Mouse (Mus musculus) thymus, adult 2 months (tissue): ENCODE data around the gene Rbmx2. TPM values are rescaled to one million over a fixed set of nuclear protein-coding genes. Genes with fewer than 3 reads are reported as not detected.
A peak's percentile ranks its signal among the peaks of the same experiment; 100 is the strongest.

Experiments
- DNase-seq: peaks from one replicate; pipeline ENCODE4 v3.0.0; 2021
- H3K27ac ChIP-seq: fragments of 200-500 bp; 2 replicates; pipeline ENCODE4 v1.5.1; 2012; ENCODE audit warnings: low read length, control low read depth; ENCODE audit not compliant: control insufficient read depth, insufficient read depth
- H3K27me3 ChIP-seq: fragments of 200-500 bp; 2 replicates; pipeline ENCODE4 v1.6.1; 2012; ENCODE audit warnings: mild to moderate bottlenecking, low read length, moderate library complexity, mixed read lengths; ENCODE audit not compliant: control insufficient read depth, insufficient read depth
- H3K36me3 ChIP-seq: fragments of 200-500 bp; 2 replicates; pipeline ENCODE4 v1.6.1; 2012; ENCODE audit warnings: mild to moderate bottlenecking, low read length, moderate library complexity; ENCODE audit not compliant: control insufficient read depth, insufficient read depth
- H3K4me1 ChIP-seq: fragments of 200-500 bp; replicated peaks from 2 replicates; pipeline ENCODE4 v1.6.1; 2012; ENCODE audit warnings: low read length; ENCODE audit not compliant: control insufficient read depth, insufficient read depth
- H3K4me3 ChIP-seq: fragments of 200-500 bp; 2 replicates; pipeline ENCODE4 v1.5.1; 2012; ENCODE audit warnings: mild to moderate bottlenecking, low read length, control low read depth, moderate library complexity; ENCODE audit not compliant: control insufficient read depth, insufficient read depth
- CTCF ChIP-seq: fragments of 200-500 bp; IDR thresholded peaks from 2 replicates; pipeline ENCODE4 v1.5.1; 2012; ENCODE audit warnings: mild to moderate bottlenecking, control low read depth, low read length, moderate library complexity, borderline replicate concordance; ENCODE audit not compliant: control insufficient read depth, poor library complexity, insufficient read depth; ENCODE audit errors: extremely low read depth
- POLR2A ChIP-seq: fragments of 200-500 bp; IDR thresholded peaks from 2 replicates; pipeline ENCODE4 v1.6.1; 2012; ENCODE audit warnings: mild to moderate bottlenecking, low read length, control low read depth, moderate library complexity; ENCODE audit not compliant: control insufficient read depth, poor library complexity, insufficient read depth; ENCODE audit errors: extremely low read depth
- WGBS: fragments of 180-500 bp; shearing (Covaris S2); methylation state at CpG from one replicate; pipeline ENCODE4 v1.1.7; 2018; 5-methylcytosine and 5-hydroxymethylcytosine counted together
- polyA plus RNA-seq: library from polyadenylated mRNA; depleted of rRNA; stranded (reverse); fragments of >200 nt; gene quantifications from 2 replicates; pipeline ENCODE4 v1.2.3, GENCODE M21; 2012; rRNA removed

Gene Rbmx2
- polyA plus RNA-seq, 1 experiment, result 3.4 TPM

GRCm38 (mm10) chrX:48694460-48694859 lies 344 bp upstream of the Rbmx2 start:
- H3K4me3 ChIP-seq, result 0 out of 2 replicates have a peak overlapping the region, but pooled peaks have one; percentile 17
- no peak for DNase-seq
- H3K4me1 ChIP-seq, result peaks cover 5% of the 10 kb centered on the region
- TF ChIP-seq POLR2A, result no peak
- no peak for TF ChIP-seq CTCF
- H3K36me3 ChIP-seq, result no peaks in the 10 kb centered on the region
- no peaks in the 10 kb centered on the region for H3K27me3 ChIP-seq
- WGBS, result 20% methylated on average over 6 of the region's 6 CpGs
- H3K27ac ChIP-seq, result no peak overlapping the region

- no peaks in the 10 kb centered on the region for H3K36me3 ChIP-seq
- H3K4me1 ChIP-seq, result peaks cover 2% of the 10 kb centered on the region; the same call in 1 of the 2 replicates
- no peak for TF ChIP-seq CTCF
- no peak for TF ChIP-seq POLR2A
- H3K27ac ChIP-seq, result no peak overlapping the region
- H3K4me3 ChIP-seq, result no peak overlapping the region
- no peaks in the 10 kb centered on the region for H3K27me3 ChIP-seq
- no peak for DNase-seq
- WGBS, result 98% methylated on average over 10 of the region's 10 CpGs
These were observed 14.9 kb downstream of the Rbmx2 start for GRCm38 (mm10) chrX:48709701-48710100.

GRCm38 (mm10) chrX:48712846-48713245 lies 18.0 kb downstream of the Rbmx2 start:
- H3K27ac ChIP-seq, result no peak overlapping the region
- H3K4me3 ChIP-seq, result no peak overlapping the region
- H3K36me3 ChIP-seq, result no peaks in the 10 kb centered on the region
- WGBS, result 19% methylated on average over 8 of the region's 8 CpGs
- peaks cover 2% of the 10 kb centered on the region; the same call in 1 of the 2 replicates for H3K4me1 ChIP-seq
- TF ChIP-seq CTCF (no peak), POLR2A (no peak)
- no peaks in the 10 kb centered on the region for H3K27me3 ChIP-seq
- DNase-seq, result no peak

GRCm38 (mm10) chrX:48754710-48755283 lies 60.0 kb downstream of the Rbmx2 start:
- Histone ChIP-seq H3K4me3 (no peak overlapping the region), H3K27me3 (no peaks in the 10 kb centered on the region), H3K4me1 (no peaks in the 10 kb centered on the region), H3K27ac (no peak overlapping the region), H3K36me3 (no peaks in the 10 kb centered on the region)
- WGBS, result 18% methylated on average over 2 of the region's 2 CpGs
- TF ChIP-seq POLR2A (no peak), CTCF (no peak)
- DNase-seq, result no peak

Other genes starting within 250 kb of the Rbmx2 start
- gene Elf4, start 231.9 kb upstream of the Rbmx2 start, polyA plus RNA-seq, result 90.5 and 92.3 TPM in 2 replicates
- gene Aifm1, start 181.4 kb upstream of the Rbmx2 start, polyA plus RNA-seq, result 11.8 and 12.1 TPM in 2 replicates
- 2.0 and 2.5 TPM in 2 replicates for gene Rab33a, start 175.7 kb upstream of the Rbmx2 start, polyA plus RNA-seq
- gene Zfp280c, start 100.5 kb upstream of the Rbmx2 start, polyA plus RNA-seq, result 8.8 and 11.4 TPM in 2 replicates
- 3.2 and 4.8 TPM in 2 replicates for gene Slc25a14, start 71.6 kb upstream of the Rbmx2 start, polyA plus RNA-seq
- 0.07 TPM in 1 of 2 replicates, not detected in the other for gene Gpr119, start 20.5 kb upstream of the Rbmx2 start, polyA plus RNA-seq
- not detected in 2 replicates for gene Gm595, start 182.7 kb downstream of the Rbmx2 start, polyA plus RNA-seq